Mouse (Mus musculus): ENCODE results near the gene Akap13. TPM values are rescaled to one million over a fixed set of nuclear protein-coding genes. Genes with fewer than 3 reads are reported as not detected.

Gene Akap13
- polyA plus RNA-seq, 1 experiment from 2014 or later: 31.0 TPM

DNA sequence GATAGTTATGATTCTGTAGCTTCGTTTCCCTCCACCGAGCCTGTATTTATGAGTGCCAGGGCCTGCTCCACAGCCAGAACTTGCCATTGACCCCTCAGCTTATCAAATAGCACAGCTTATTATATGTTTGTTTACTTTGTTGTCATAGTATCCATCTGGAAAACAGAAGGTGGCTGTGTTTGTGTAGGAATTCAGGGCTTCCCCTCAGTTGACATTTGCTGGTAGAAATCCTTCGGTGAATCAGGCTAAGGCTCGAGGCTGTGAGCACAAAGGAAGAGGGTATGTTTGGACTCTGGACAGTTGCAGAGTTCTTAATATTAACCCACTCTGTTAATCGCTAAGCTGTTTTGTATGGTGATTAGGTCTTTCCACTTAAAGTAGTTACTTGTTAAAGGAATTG is 43.3 kb downstream of the Akap13 start:
- Histone ChIP-seq H3K4me3 (ENCODE audit: low read depth, low read length) (no peak overlapping the region), H3K4me1 (replicated peaks; ENCODE audit: control insufficient read depth, insufficient read depth, low read length) (peaks cover 2% of the 10 kb centered on the region; the same call in 1 of the 2 replicates), H3K27ac (ENCODE audit: low read depth, low read length) (no peak overlapping the region), H3K9ac (ENCODE audit: low read length) (no peak overlapping the region), H3K9me3 (ENCODE audit: control insufficient read depth, low read length) (no peaks in the 10 kb centered on the region), H3K27me3 (ENCODE audit: control insufficient read depth, insufficient read depth, low read length) (no peaks in the 10 kb centered on the region), H3K4me2 (ENCODE audit: low read depth, low read length, severe bottlenecking) (no peak overlapping the region), H3K36me3 (ENCODE audit: control insufficient read depth, insufficient read depth, low read length) (no peaks in the 10 kb centered on the region)
- ATAC-seq (replicated peaks; ENCODE audit: low FRiP score) (no peak), DNase-seq (ENCODE audit: low spot score) (no peak)
- 73% methylated on average over 5 of the region's 5 CpGs for WGBS

GRCm38 (mm10) chr7:75499271-75499670 is 43.9 kb downstream of the Akap13 start:
- DNase-seq (ENCODE audit: low spot score): no peak
- Histone ChIP-seq H3K9ac (ENCODE audit: low read length) (no peak overlapping the region), H3K36me3 (ENCODE audit: control insufficient read depth, insufficient read depth, low read length) (no peaks in the 10 kb centered on the region), H3K4me2 (ENCODE audit: low read depth, low read length, severe bottlenecking) (no peak overlapping the region), H3K4me3 (ENCODE audit: low read depth, low read length) (no peak overlapping the region), H3K27ac (ENCODE audit: low read depth, low read length) (no peak overlapping the region), H3K4me1 (replicated peaks; ENCODE audit: control insufficient read depth, insufficient read depth, low read length) (peaks cover 2% of the 10 kb centered on the region; the same call in 1 of the 2 replicates), H3K9me3 (ENCODE audit: control insufficient read depth, low read length) (no peaks in the 10 kb centered on the region), H3K27me3 (ENCODE audit: control insufficient read depth, insufficient read depth, low read length) (no peaks in the 10 kb centered on the region)
- 86% methylated on average over 7 of the region's 7 CpGs for WGBS
- no peak for ATAC-seq (replicated peaks; ENCODE audit: low FRiP score)

GRCm38 (mm10) chr7:75500164-75500563 is 44.8 kb downstream of the Akap13 start:
- Histone ChIP-seq H3K9me3 (ENCODE audit: control insufficient read depth, low read length) (no peaks in the 10 kb centered on the region), H3K4me3 (ENCODE audit: low read depth, low read length) (no peak overlapping the region), H3K4me1 (replicated peaks; ENCODE audit: control insufficient read depth, insufficient read depth, low read length) (peaks cover 2% of the 10 kb centered on the region; the same call in 1 of the 2 replicates), H3K27ac (ENCODE audit: low read depth, low read length) (no peak overlapping the region), H3K27me3 (ENCODE audit: control insufficient read depth, insufficient read depth, low read length) (no peaks in the 10 kb centered on the region), H3K9ac (ENCODE audit: low read length) (no peak overlapping the region), H3K36me3 (ENCODE audit: control insufficient read depth, insufficient read depth, low read length) (no peaks in the 10 kb centered on the region), H3K4me2 (ENCODE audit: low read depth, low read length, severe bottlenecking) (no peak overlapping the region)
- no peak for DNase-seq (ENCODE audit: low spot score)
- WGBS: 93% methylated on average over 4 of the region's 4 CpGs
- no peak for ATAC-seq (replicated peaks; ENCODE audit: low FRiP score)

GRCm38 (mm10) chr7:75500793-75501192 is 45.5 kb downstream of the Akap13 start:
- Histone ChIP-seq H3K9ac (ENCODE audit: low read length) (no peak overlapping the region), H3K27ac (ENCODE audit: low read depth, low read length) (no peak overlapping the region), H3K4me3 (ENCODE audit: low read depth, low read length) (no peak overlapping the region), H3K4me1 (replicated peaks; ENCODE audit: control insufficient read depth, insufficient read depth, low read length) (peaks cover 2% of the 10 kb centered on the region; the same call in 1 of the 2 replicates), H3K36me3 (ENCODE audit: control insufficient read depth, insufficient read depth, low read length) (no peaks in the 10 kb centered on the region), H3K4me2 (ENCODE audit: low read depth, low read length, severe bottlenecking) (no peak overlapping the region), H3K27me3 (ENCODE audit: control insufficient read depth, insufficient read depth, low read length) (no peaks in the 10 kb centered on the region), H3K9me3 (ENCODE audit: control insufficient read depth, low read length) (no peaks in the 10 kb centered on the region)
- ATAC-seq (replicated peaks; ENCODE audit: low FRiP score): no peak
- WGBS: 95% methylated on average over 4 of the region's 4 CpGs
- DNase-seq (ENCODE audit: low spot score): no peak

DNA sequence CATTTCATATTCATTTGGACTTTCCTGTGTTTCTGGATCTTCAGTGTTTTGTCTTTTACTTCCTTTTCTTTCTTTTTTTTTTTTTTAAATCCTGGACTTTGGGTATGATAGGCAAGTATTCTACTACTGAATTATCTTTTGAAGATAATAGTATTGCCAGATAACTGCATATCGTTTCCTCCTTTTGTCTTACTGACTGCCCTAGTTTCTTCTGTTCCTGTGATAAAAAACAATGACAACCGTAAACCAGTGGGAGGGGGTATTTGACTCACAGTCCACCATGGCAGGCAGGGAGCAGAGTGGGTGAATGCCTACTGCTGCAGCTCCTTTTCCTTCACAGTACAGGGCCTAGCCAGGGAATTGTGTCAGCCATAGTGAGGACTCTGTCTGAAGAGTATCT is 49.2 kb downstream of the Akap13 start:
- H3K4me3 ChIP-seq (ENCODE audit: low read depth, low read length): no peak overlapping the region
- ATAC-seq (replicated peaks; ENCODE audit: low FRiP score): no peak
- no peaks in the 10 kb centered on the region for H3K36me3 ChIP-seq (ENCODE audit: control insufficient read depth, insufficient read depth, low read length)
- no peaks in the 10 kb centered on the region for H3K9me3 ChIP-seq (ENCODE audit: control insufficient read depth, low read length)
- H3K9ac ChIP-seq (ENCODE audit: low read length): no peak overlapping the region
- H3K4me2 ChIP-seq (ENCODE audit: low read depth, low read length, severe bottlenecking): no peak overlapping the region
- H3K27ac ChIP-seq (ENCODE audit: low read depth, low read length): no peak overlapping the region
- no peaks in the 10 kb centered on the region for H3K27me3 ChIP-seq (ENCODE audit: control insufficient read depth, insufficient read depth, low read length)
- no peak for DNase-seq (ENCODE audit: low spot score)
- WGBS: 85% methylated on average over 2 of the region's 2 CpGs
- H3K4me1 ChIP-seq (replicated peaks; ENCODE audit: control insufficient read depth, insufficient read depth, low read length): no peaks in the 10 kb centered on the region

- Histone ChIP-seq H3K4me1 (replicated peaks; ENCODE audit: control insufficient read depth, insufficient read depth, low read length) (no peaks in the 10 kb centered on the region), H3K9me3 (ENCODE audit: control insufficient read depth, low read length) (no peaks in the 10 kb centered on the region), H3K4me2 (ENCODE audit: low read depth, low read length, severe bottlenecking) (no peak overlapping the region), H3K4me3 (ENCODE audit: low read depth, low read length) (no peak overlapping the region), H3K9ac (ENCODE audit: low read length) (no peak overlapping the region), H3K27me3 (ENCODE audit: control insufficient read depth, insufficient read depth, low read length) (no peaks in the 10 kb centered on the region), H3K36me3 (ENCODE audit: control insufficient read depth, insufficient read depth, low read length) (no peaks in the 10 kb centered on the region), H3K27ac (ENCODE audit: low read depth, low read length) (no peak overlapping the region)
- WGBS: 87% methylated on average over 4 of the region's 4 CpGs
- DNase-seq (ENCODE audit: low spot score) (no peak), ATAC-seq (replicated peaks; ENCODE audit: low FRiP score) (no peak)
Observed at GRCm38 (mm10) chr7:75506628-75507027, 51.3 kb downstream of the Akap13 start.

DNA sequence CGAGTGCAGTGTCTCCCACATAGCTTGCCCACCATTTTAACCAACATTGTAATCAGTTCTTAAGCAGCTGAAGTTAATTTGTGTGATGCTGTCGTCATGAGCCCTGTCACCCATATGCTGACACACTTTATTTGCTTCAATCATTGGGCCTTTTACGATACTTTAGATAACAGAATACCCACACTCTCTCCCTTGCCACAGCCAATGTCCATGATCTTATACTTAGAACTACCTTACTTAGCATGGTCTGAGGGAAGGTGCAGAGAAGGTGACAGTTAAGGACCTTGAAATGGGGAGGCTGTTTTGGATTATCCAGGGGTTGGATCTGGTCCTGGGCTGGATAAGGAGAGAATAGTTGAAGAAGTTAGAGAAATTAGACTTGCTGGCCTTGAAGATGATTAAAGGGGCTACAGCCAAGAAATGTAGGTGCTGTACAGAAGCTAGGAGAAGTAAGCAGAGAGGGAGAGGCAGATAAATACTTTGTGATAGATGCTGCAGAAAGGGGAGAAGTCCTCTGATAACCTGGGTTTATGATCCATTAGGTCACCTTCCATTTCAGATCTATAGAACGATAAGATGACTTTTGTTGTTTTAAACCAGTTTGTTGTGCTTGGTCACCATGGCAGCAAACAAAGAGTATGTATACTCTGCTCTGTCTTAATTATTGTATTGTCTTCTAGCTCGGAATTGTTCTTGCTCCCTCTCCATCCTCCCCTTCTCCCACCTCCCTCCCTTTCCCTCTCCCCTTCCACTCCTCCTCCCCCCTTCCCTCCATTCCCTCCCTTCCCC is 53.9 kb downstream of the Akap13 start:
- no peak overlapping the region for H3K9ac ChIP-seq (ENCODE audit: low read length)
- H3K4me1 ChIP-seq (replicated peaks; ENCODE audit: control insufficient read depth, insufficient read depth, low read length): no peaks in the 10 kb centered on the region
- H3K27me3 ChIP-seq (ENCODE audit: control insufficient read depth, insufficient read depth, low read length): no peaks in the 10 kb centered on the region
- no peak overlapping the region for H3K4me3 ChIP-seq (ENCODE audit: low read depth, low read length)
- no peak overlapping the region for H3K27ac ChIP-seq (ENCODE audit: low read depth, low read length)
- H3K4me2 ChIP-seq (ENCODE audit: low read depth, low read length, severe bottlenecking): no peak overlapping the region
- H3K9me3 ChIP-seq (ENCODE audit: control insufficient read depth, low read length): no peaks in the 10 kb centered on the region
- DNase-seq (ENCODE audit: low spot score) (no peak), ATAC-seq (replicated peaks; ENCODE audit: low FRiP score) (no peak)
- 79% methylated on average over 5 of the region's 5 CpGs for WGBS
- no peaks in the 10 kb centered on the region for H3K36me3 ChIP-seq (ENCODE audit: control insufficient read depth, insufficient read depth, low read length)

- no peak for ATAC-seq (replicated peaks; ENCODE audit: low FRiP score)
- H3K9ac ChIP-seq (ENCODE audit: low read length): no peak overlapping the region
- no peak overlapping the region for H3K4me2 ChIP-seq (ENCODE audit: low read depth, low read length, severe bottlenecking)
- no peaks in the 10 kb centered on the region for H3K27me3 ChIP-seq (ENCODE audit: control insufficient read depth, insufficient read depth, low read length)
- no peak overlapping the region for H3K27ac ChIP-seq (ENCODE audit: low read depth, low read length)
- no peak overlapping the region for H3K4me3 ChIP-seq (ENCODE audit: low read depth, low read length)
- no peaks in the 10 kb centered on the region for H3K9me3 ChIP-seq (ENCODE audit: control insufficient read depth, low read length)
- WGBS: 91% methylated on average over 6 of the region's 6 CpGs
- no peaks in the 10 kb centered on the region for H3K4me1 ChIP-seq (replicated peaks; ENCODE audit: control insufficient read depth, insufficient read depth, low read length)
- no peak for DNase-seq (ENCODE audit: low spot score)
- H3K36me3 ChIP-seq (ENCODE audit: control insufficient read depth, insufficient read depth, low read length): no peaks in the 10 kb centered on the region
Observed at GRCm38 (mm10) chr7:75515472-75515871, 60.1 kb downstream of the Akap13 start.

Measured in forebrain, embryonic 11.5 days (tissue).